Mouse (Mus musculus): ENCODE results near the gene Gm10563. TPM values are rescaled to one million over a fixed set of nuclear protein-coding genes. Genes with fewer than 3 reads are reported as not detected.

Gene Gm10563
- total RNA-seq, 1 experiment, result not detected

DNA sequence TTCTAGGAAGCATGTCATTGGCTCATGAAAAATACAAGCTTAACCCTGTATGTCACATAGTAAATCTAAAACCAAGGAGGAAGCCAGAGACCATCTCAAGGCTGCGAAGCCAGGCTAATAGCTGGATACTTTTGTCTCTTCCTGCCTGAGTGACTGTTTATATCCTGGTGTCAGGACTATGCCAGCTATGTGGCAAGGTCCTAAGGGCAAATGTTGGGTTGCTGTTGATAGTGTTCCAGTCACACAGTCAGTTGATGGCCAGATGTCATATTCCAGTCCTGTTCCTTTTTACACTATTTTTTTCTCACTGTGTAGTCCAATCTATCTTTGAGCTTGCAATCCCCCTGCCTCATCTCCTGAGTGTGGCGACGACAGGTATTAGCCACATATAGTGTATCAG, 31.9 kb downstream of the Gm10563 start:
- Histone ChIP-seq H3K4me1 (ENCODE audit: control insufficient read depth in 2 of 2, insufficient read depth in 2 of 2, low read length in 2 of 2, poor library complexity in 1 of 2) (no peaks in the 10 kb centered on the region), H3K4me3 (ENCODE audit: insufficient read depth in 1 of 2, low read depth in 1 of 2, low read length in 2 of 2, poor library complexity in 1 of 2, severe bottlenecking in 1 of 2) (no peak overlapping the region), H3K27ac (ENCODE audit: insufficient read depth, low read depth, low read length, poor library complexity, severe bottlenecking) (no peak overlapping the region), H3K9me3 (ENCODE audit: control insufficient read depth, insufficient read depth, low read depth, low read length) (no peaks in the 10 kb centered on the region), H3K9ac (ENCODE audit: insufficient read depth, low read depth, low read length, poor library complexity, severe bottlenecking) (no peak overlapping the region), H3K36me3 (ENCODE audit: control insufficient read depth, insufficient read depth, low read length, poor library complexity, severe bottlenecking) (peaks cover 33% of the 10 kb centered on the region)
- in situ Hi-C loops (cut with MboI; ENCODE audit: low sequenced_read_pairs in 2 of 2, unreplicated experiment in 2 of 2), result no loop called here
- no peak for DNase-seq (ENCODE audit: low read depth, low spot score)
- TF ChIP-seq CHD2 (IDR thresholded peaks at IDR 0.05; ENCODE audit: low read depth, low read length) (no peak), ZC3H11A (IDR thresholded peaks at IDR 0.05; ENCODE audit: borderline replicate concordance, low read depth, low read length) (no peak), HCFC1 (IDR thresholded peaks at IDR 0.05; ENCODE audit: borderline replicate concordance, insufficient read depth, low read length) (no peak), MAFK (IDR thresholded peaks at IDR 0.05; ENCODE audit: insufficient read depth, low read depth, low read length) (no peak), ZNF384 (IDR thresholded peaks at IDR 0.05; ENCODE audit: low read depth, low read length) (no peak)

DNA sequence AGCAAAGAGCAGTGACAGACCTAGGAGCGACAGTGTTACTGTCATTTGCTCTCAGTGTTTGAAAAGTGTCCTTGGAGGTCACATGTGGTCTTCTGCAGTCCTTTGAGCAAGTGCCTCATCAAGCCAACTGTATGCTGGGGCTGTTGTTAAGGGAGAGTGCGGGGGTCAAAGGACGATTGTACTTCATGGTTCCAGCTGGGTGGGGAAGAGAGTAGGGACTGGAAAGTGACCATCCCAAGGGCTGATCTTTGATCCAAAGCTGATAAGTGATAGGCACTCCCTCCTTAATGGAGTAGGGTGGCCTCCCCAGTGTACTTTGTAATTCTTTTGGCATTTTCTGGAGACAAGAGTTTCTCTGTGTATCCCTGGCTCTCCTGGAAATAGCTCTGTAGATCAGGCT, 33.3 kb downstream of the Gm10563 start:
- Histone ChIP-seq H3K9me3 (ENCODE audit: control insufficient read depth, insufficient read depth, low read depth, low read length) (no peaks in the 10 kb centered on the region), H3K4me1 (ENCODE audit: control insufficient read depth in 2 of 2, insufficient read depth in 2 of 2, low read length in 2 of 2, poor library complexity in 1 of 2) (no peaks in the 10 kb centered on the region), H3K36me3 (ENCODE audit: control insufficient read depth, insufficient read depth, low read length, poor library complexity, severe bottlenecking) (peaks cover 22% of the 10 kb centered on the region), H3K9ac (ENCODE audit: insufficient read depth, low read depth, low read length, poor library complexity, severe bottlenecking) (no peak overlapping the region), H3K27ac (ENCODE audit: insufficient read depth, low read depth, low read length, poor library complexity, severe bottlenecking) (no peak overlapping the region), H3K4me3 (ENCODE audit: insufficient read depth in 1 of 2, low read depth in 1 of 2, low read length in 2 of 2, poor library complexity in 1 of 2, severe bottlenecking in 1 of 2) (no peak overlapping the region)
- no peak for DNase-seq (ENCODE audit: low read depth, low spot score)
- TF ChIP-seq ZC3H11A (IDR thresholded peaks at IDR 0.05; ENCODE audit: borderline replicate concordance, low read depth, low read length) (no peak), MAFK (IDR thresholded peaks at IDR 0.05; ENCODE audit: insufficient read depth, low read depth, low read length) (no peak), ZNF384 (IDR thresholded peaks at IDR 0.05; ENCODE audit: low read depth, low read length) (no peak), HCFC1 (IDR thresholded peaks at IDR 0.05; ENCODE audit: borderline replicate concordance, insufficient read depth, low read length) (no peak), CHD2 (IDR thresholded peaks at IDR 0.05; ENCODE audit: low read depth, low read length) (no peak)
- in situ Hi-C loops (cut with MboI; ENCODE audit: low sequenced_read_pairs in 2 of 2, unreplicated experiment in 2 of 2), result no loop called here

DNA sequence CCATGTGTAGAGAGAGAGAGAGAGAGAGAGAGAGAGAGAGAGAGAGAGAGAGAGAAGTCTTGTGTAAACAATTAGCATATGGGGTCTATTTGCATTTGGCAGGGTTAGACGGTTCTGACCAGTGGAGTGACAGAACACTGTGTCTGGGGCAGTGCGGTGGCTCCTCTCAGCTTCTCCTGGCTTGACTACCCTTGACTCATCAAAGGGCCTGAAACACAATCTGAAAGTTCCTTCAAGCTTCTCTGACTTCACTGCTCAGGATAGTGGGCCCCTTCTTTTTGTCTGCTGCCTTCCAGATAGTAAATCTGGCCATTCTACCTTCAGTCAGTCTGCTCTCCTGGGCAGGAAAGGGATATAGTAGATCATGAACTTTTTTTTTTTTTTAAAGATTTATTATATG, 38.4 kb downstream of the Gm10563 start:
- no peaks in the 10 kb centered on the region for H3K4me1 ChIP-seq (ENCODE audit: control insufficient read depth in 2 of 2, insufficient read depth in 2 of 2, low read length in 2 of 2, poor library complexity in 1 of 2)
- no peaks in the 10 kb centered on the region for H3K9me3 ChIP-seq (ENCODE audit: control insufficient read depth, insufficient read depth, low read depth, low read length)
- no peak overlapping the region for H3K9ac ChIP-seq (ENCODE audit: insufficient read depth, low read depth, low read length, poor library complexity, severe bottlenecking)
- in situ Hi-C loops (cut with MboI; ENCODE audit: low sequenced_read_pairs in 2 of 2, unreplicated experiment in 2 of 2), result no loop called here
- H3K27ac ChIP-seq (ENCODE audit: insufficient read depth, low read depth, low read length, poor library complexity, severe bottlenecking), result no peak overlapping the region
- DNase-seq (ENCODE audit: low read depth, low spot score), result no peak
- no peak overlapping the region for H3K4me3 ChIP-seq (ENCODE audit: insufficient read depth in 1 of 2, low read depth in 1 of 2, low read length in 2 of 2, poor library complexity in 1 of 2, severe bottlenecking in 1 of 2)
- peaks cover 19% of the 10 kb centered on the region for H3K36me3 ChIP-seq (ENCODE audit: control insufficient read depth, insufficient read depth, low read length, poor library complexity, severe bottlenecking)
- no peak for TF ChIP-seq HCFC1 (IDR thresholded peaks at IDR 0.05; ENCODE audit: borderline replicate concordance, insufficient read depth, low read length)
- TF ChIP-seq ZC3H11A (IDR thresholded peaks at IDR 0.05; ENCODE audit: borderline replicate concordance, low read depth, low read length), result no peak
- no peak for TF ChIP-seq MAFK (IDR thresholded peaks at IDR 0.05; ENCODE audit: insufficient read depth, low read depth, low read length)
- TF ChIP-seq ZNF384 (IDR thresholded peaks at IDR 0.05; ENCODE audit: low read depth, low read length), result no peak
- no peak for TF ChIP-seq CHD2 (IDR thresholded peaks at IDR 0.05; ENCODE audit: low read depth, low read length)

DNA sequence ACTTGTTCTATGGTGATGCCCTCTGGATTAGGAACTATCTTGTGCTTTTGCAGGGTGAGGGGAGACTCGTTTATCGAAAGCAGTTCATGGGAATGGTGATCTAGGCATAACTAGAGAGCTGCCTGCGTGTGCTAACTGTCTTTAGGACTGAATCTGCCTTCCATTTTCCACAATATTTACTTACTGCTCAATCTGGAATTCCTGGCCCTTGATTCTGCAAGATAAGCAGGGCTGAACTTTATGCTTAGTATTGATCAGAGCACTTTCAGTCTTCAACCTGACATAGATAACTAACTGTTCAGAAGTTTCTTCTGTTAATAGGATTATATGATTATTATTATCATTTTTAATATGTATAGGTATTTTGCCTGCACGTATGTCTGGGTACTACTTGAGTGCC, 40.1 kb downstream of the Gm10563 start:
- Histone ChIP-seq H3K4me1 (ENCODE audit: control insufficient read depth in 2 of 2, insufficient read depth in 2 of 2, low read length in 2 of 2, poor library complexity in 1 of 2) (no peaks in the 10 kb centered on the region), H3K36me3 (ENCODE audit: control insufficient read depth, insufficient read depth, low read length, poor library complexity, severe bottlenecking) (peaks cover 13% of the 10 kb centered on the region), H3K27ac (ENCODE audit: insufficient read depth, low read depth, low read length, poor library complexity, severe bottlenecking) (no peak overlapping the region), H3K4me3 (ENCODE audit: insufficient read depth in 1 of 2, low read depth in 1 of 2, low read length in 2 of 2, poor library complexity in 1 of 2, severe bottlenecking in 1 of 2) (no peak overlapping the region), H3K9me3 (ENCODE audit: control insufficient read depth, insufficient read depth, low read depth, low read length) (no peaks in the 10 kb centered on the region), H3K9ac (ENCODE audit: insufficient read depth, low read depth, low read length, poor library complexity, severe bottlenecking) (no peak overlapping the region)
- no peak for DNase-seq (ENCODE audit: low read depth, low spot score)
- no peak for TF ChIP-seq CHD2 (IDR thresholded peaks at IDR 0.05; ENCODE audit: low read depth, low read length)
- TF ChIP-seq ZNF384 (IDR thresholded peaks at IDR 0.05; ENCODE audit: low read depth, low read length), result no peak
- TF ChIP-seq HCFC1 (IDR thresholded peaks at IDR 0.05; ENCODE audit: borderline replicate concordance, insufficient read depth, low read length), result no peak
- no peak for TF ChIP-seq MAFK (IDR thresholded peaks at IDR 0.05; ENCODE audit: insufficient read depth, low read depth, low read length)
- no peak for TF ChIP-seq ZC3H11A (IDR thresholded peaks at IDR 0.05; ENCODE audit: borderline replicate concordance, low read depth, low read length)
- in situ Hi-C loops (cut with MboI; ENCODE audit: low sequenced_read_pairs in 2 of 2, unreplicated experiment in 2 of 2), result no loop called here

DNA sequence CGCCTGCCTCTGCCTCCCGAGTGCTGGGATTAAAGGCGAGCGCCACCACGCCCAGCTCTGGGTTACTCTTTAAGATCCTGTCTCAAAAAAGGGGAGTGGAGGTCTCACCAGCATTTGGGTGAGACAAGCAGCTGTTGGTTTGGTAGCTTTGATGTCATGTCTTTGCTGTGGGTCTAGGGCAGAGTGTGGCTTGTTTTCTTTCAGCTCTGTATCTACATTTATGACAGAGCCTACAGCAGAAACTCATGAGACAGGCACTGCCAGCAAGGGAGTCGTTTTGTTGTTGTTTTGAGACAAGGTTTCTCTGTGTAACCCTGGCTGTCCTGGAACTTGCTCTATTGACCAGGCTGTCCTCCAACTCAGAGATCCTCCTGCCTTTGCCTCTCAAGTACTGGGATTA, 41.4 kb downstream of the Gm10563 start:
- Histone ChIP-seq H3K4me1 (ENCODE audit: control insufficient read depth in 2 of 2, insufficient read depth in 2 of 2, low read length in 2 of 2, poor library complexity in 1 of 2) (no peaks in the 10 kb centered on the region), H3K27ac (ENCODE audit: insufficient read depth, low read depth, low read length, poor library complexity, severe bottlenecking) (no peak overlapping the region), H3K4me3 (ENCODE audit: insufficient read depth in 1 of 2, low read depth in 1 of 2, low read length in 2 of 2, poor library complexity in 1 of 2, severe bottlenecking in 1 of 2) (no peak overlapping the region), H3K9me3 (ENCODE audit: control insufficient read depth, insufficient read depth, low read depth, low read length) (no peaks in the 10 kb centered on the region), H3K36me3 (ENCODE audit: control insufficient read depth, insufficient read depth, low read length, poor library complexity, severe bottlenecking) (peaks cover 9% of the 10 kb centered on the region; the same call in 1 of the 2 replicates), H3K9ac (ENCODE audit: insufficient read depth, low read depth, low read length, poor library complexity, severe bottlenecking) (no peak overlapping the region)
- DNase-seq (ENCODE audit: low read depth, low spot score), result no peak
- TF ChIP-seq MAFK (IDR thresholded peaks at IDR 0.05; ENCODE audit: insufficient read depth, low read depth, low read length) (no peak), HCFC1 (IDR thresholded peaks at IDR 0.05; ENCODE audit: borderline replicate concordance, insufficient read depth, low read length) (no peak), CHD2 (IDR thresholded peaks at IDR 0.05; ENCODE audit: low read depth, low read length) (no peak), ZC3H11A (IDR thresholded peaks at IDR 0.05; ENCODE audit: borderline replicate concordance, low read depth, low read length) (no peak), ZNF384 (IDR thresholded peaks at IDR 0.05; ENCODE audit: low read depth, low read length) (no peak)
- in situ Hi-C loops (cut with MboI; ENCODE audit: low sequenced_read_pairs in 2 of 2, unreplicated experiment in 2 of 2), result no loop called here
